In the genomic region with DNA sequence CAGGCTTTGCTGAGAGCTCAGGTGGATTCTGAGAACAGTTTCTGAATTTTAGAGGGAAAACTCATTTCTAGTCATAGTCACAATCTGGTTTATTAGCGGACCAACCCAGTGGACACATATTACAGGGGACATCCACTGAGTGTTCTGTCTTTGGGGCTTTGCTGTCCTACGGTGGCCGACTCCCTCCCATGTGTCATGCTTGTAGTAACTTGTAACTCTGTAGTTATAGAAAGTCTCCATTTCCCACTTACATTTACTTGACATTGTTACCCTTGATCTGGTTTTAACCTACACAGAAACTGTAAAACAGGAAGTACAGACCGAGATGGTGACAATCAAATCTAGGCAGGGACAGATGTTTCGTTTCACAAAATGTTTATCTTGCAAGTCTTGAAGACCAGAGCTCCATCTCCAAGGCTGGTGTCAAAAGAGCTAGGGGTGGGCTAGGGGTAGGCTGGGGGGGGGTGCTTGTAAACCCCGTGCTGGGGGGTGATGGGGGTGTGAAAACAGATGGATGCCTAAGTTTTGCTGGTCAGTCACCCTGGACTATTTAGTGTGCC, we compare ENCODE assay signal across 19 mouse cellular contexts. TPM values are rescaled to one million over a fixed set of nuclear protein-coding genes. Genes with fewer than 3 reads are reported as not detected.
A peak's percentile ranks its signal among the peaks of the same experiment; 100 is the strongest.
DNase-seq lines count a peak whose midpoint lies in the region; ATAC-seq lines count a peak whose summit lies in the region.
"Had no signal": no experiment of that assay in that cellular context is flagged by ENCODE, and none has a peak within 500 bp of the region (broad histone marks: within the 10 kb centered on the region; RNA-seq: fewer than 3 reads in every experiment).

No protein-coding gene starts in this region.

- no peaks in the 10 kb centered on the region for H3K36me3 ChIP-seq in kidney, embryonic 16.5 days (ENCODE audit: insufficient read depth, low read length)
- H3K36me3 ChIP-seq: embryonic facial prominence, embryonic 15.5 days; midbrain, embryonic 13.5 days had no signal

- peak overlapping the region; percentile 7; the same call in 1 of the 2 replicates for H3K27ac ChIP-seq in kidney, embryonic 16.5 days (ENCODE audit: low read length)
- H3K27ac ChIP-seq in brown adipose tissue, adult 24 weeks (replicated peaks; ENCODE audit: low read depth, low read length), result peak overlapping the region; percentile 49; the same call in 1 of the 2 replicates
- H3K27ac ChIP-seq: embryonic facial prominence, embryonic 15.5 days; hindbrain, postnatal 0 days; liver, embryonic 14.5 days; midbrain, embryonic 13.5 days had no signal

- no peaks in the 10 kb centered on the region; the same call in 1 of the 2 replicates for H3K9me3 ChIP-seq in kidney, embryonic 16.5 days (ENCODE audit: low read length)
- H3K9me3 ChIP-seq: embryonic facial prominence, embryonic 15.5 days; midbrain, embryonic 13.5 days had no signal

- no peaks in the 10 kb centered on the region for H3K4me1 ChIP-seq in kidney, embryonic 16.5 days (ENCODE audit: insufficient read depth, low read length)
- no peaks in the 10 kb centered on the region for H3K4me1 ChIP-seq in brown adipose tissue, adult 24 weeks (ENCODE audit: control insufficient read depth, insufficient read depth, insufficient read length, low read length)
- H3K4me1 ChIP-seq: embryonic facial prominence, embryonic 15.5 days; midbrain, embryonic 13.5 days had no signal

- no peak overlapping the region for H3K9ac ChIP-seq in kidney, embryonic 16.5 days (replicated peaks; ENCODE audit: low read length)
- H3K9ac ChIP-seq: embryonic facial prominence, embryonic 15.5 days; liver, embryonic 14.5 days; midbrain, embryonic 13.5 days had no signal

- 31% methylated on average over 6 of the region's 6 CpGs for WGBS in kidney, embryonic 16.5 days

- no peak overlapping the region for H3K4me3 ChIP-seq in kidney, embryonic 16.5 days (ENCODE audit: low read length)
- H3K4me3 ChIP-seq in brown adipose tissue, adult 24 weeks (ENCODE audit: insufficient read depth, low read depth, low read length), result no peak overlapping the region
- H3K4me3 ChIP-seq: embryonic facial prominence, embryonic 15.5 days; midbrain, embryonic 13.5 days had no signal

- H3K27me3 ChIP-seq in kidney, embryonic 16.5 days (ENCODE audit: insufficient read depth, low read length), result no peaks in the 10 kb centered on the region
- H3K27me3 ChIP-seq: embryonic facial prominence, embryonic 15.5 days; midbrain, embryonic 13.5 days had no signal

- no peak overlapping the region for H3K4me2 ChIP-seq in kidney, embryonic 16.5 days (replicated peaks; ENCODE audit: low read depth, low read length)
- H3K4me2 ChIP-seq: embryonic facial prominence, embryonic 15.5 days; midbrain, embryonic 13.5 days had no signal

- no peak for ATAC-seq in kidney, embryonic 16.5 days (ENCODE audit: low FRiP score, low TSS enrichment)
- ATAC-seq in neutrophil, adult 5-6 weeks (ENCODE audit: extremely low read depth, insufficient number of reproducible peaks, low FRiP score, poor library complexity, severe bottlenecking), result peak; percentile 44
- ATAC-seq: forebrain, embryonic 14.5 days; hindbrain, postnatal 0 days; midbrain, embryonic 13.5 days had no signal

- DNase-seq in kidney, adult 11 months, result no peak
- DNase-seq in spleen, postnatal 36 days (ENCODE audit: low spot score in 2 of 2), result peak; percentile 51 to 66
- DNase-seq in spleen, postnatal 10 days (ENCODE audit: low spot score in 2 of 2), result no peak
- no peak for DNase-seq in layer of hippocampus, adult 9-11 months
- no peak for DNase-seq in urinary bladder, postnatal 4 days (ENCODE audit: low spot score in 2 of 2)
- DNase-seq: adrenal gland, postnatal 36 days; cerebellum, adult 2 months; kidney, postnatal 25 days had no signal

RNA-seq across cellular contexts. Expression of a gene that starts 31.9 kb away (rescaled TPM):
- 0.33 and 0.61 TPM in 2 replicates for polyA plus RNA-seq in kidney, embryonic 16.5 days (2015; fragmentation: Nextera tagmentation; extraction: Ambion mirVana)
- not detected in 2 replicates for polyA plus RNA-seq in brown adipose tissue, adult 24 weeks (2012; ENCODE audit: insufficient read depth, insufficient read length, missing spikeins)
- total RNA-seq in neutrophil, adult 5-6 weeks (2017), result 0.70 and 0.74 TPM in 2 replicates
- total RNA-seq: adrenal gland, postnatal 36 days; gastrocnemius, adult 8-10 months; heart, postnatal 25 days; layer of hippocampus, postnatal 25 days had no signal
- polyA plus RNA-seq: forebrain, embryonic 14.5 days; hindbrain, postnatal 0 days; midbrain, embryonic 13.5 days had no signal

RNA-seq across cellular contexts. Expression of a gene that starts 33.2 kb away (rescaled TPM):
- 0.65 and 0.92 TPM in 2 replicates for polyA plus RNA-seq in kidney, embryonic 16.5 days (2015; fragmentation: Nextera tagmentation; extraction: Ambion mirVana)
- polyA plus RNA-seq in brown adipose tissue, adult 24 weeks (2012; ENCODE audit: insufficient read depth, insufficient read length, missing spikeins), result 1.8 TPM in 2 replicates
- 128 and 129 TPM in 2 replicates for total RNA-seq in neutrophil, adult 5-6 weeks (2017)

RNA-seq across cellular contexts. Expression of a gene that starts 53.9 kb away (rescaled TPM):
- polyA plus RNA-seq in kidney, embryonic 16.5 days (2015; fragmentation: Nextera tagmentation; extraction: Ambion mirVana), result 0.15 TPM in 1 of 2 replicates, not detected in the other
- 1.7 and 8.6 TPM in 2 replicates for polyA plus RNA-seq in brown adipose tissue, adult 24 weeks (2012; ENCODE audit: insufficient read depth, insufficient read length, missing spikeins)
- 0.49 and 0.81 TPM in 2 replicates for total RNA-seq in neutrophil, adult 5-6 weeks (2017)
- total RNA-seq: heart, postnatal 25 days; hindbrain, postnatal 0 days had no signal
- polyA plus RNA-seq: forebrain, embryonic 14.5 days; midbrain, embryonic 13.5 days had no signal

Comparison
In these comparisons a context has a peak if more than half of its experiments do, and no peak if none do; other contexts are left out.
1. DNase-seq: peak in spleen, postnatal 36 days (2 of 2); none in kidney, adult 11 months (single experiment), spleen, postnatal 10 days (0 of 2), layer of hippocampus, adult 9-11 months (single experiment) and urinary bladder, postnatal 4 days (0 of 2).